Mouse (Mus musculus) heart, adult 10 weeks (tissue): Measurements from ENCODE around the gene Zcchc2. TPM values are rescaled to one million over a fixed set of nuclear protein-coding genes. Genes with fewer than 3 reads are reported as not detected.

Source experiments
- polyA plus RNA-seq: library from polyadenylated mRNA; stranded (reverse); fragments of 350-450 nt; fragmentation: Illumina TruSeq; extraction: RNeasy Lipid Tissue Mini Kit (QIAGEN cat#74804); gene quantifications from one replicate; pipeline ENCODE4 v1.2.3, GENCODE M21; 2014; ENCODE audit warnings: low read depth, low replicate concordance

Zcchc2 gene
- 9.4 TPM for polyA plus RNA-seq

DNA sequence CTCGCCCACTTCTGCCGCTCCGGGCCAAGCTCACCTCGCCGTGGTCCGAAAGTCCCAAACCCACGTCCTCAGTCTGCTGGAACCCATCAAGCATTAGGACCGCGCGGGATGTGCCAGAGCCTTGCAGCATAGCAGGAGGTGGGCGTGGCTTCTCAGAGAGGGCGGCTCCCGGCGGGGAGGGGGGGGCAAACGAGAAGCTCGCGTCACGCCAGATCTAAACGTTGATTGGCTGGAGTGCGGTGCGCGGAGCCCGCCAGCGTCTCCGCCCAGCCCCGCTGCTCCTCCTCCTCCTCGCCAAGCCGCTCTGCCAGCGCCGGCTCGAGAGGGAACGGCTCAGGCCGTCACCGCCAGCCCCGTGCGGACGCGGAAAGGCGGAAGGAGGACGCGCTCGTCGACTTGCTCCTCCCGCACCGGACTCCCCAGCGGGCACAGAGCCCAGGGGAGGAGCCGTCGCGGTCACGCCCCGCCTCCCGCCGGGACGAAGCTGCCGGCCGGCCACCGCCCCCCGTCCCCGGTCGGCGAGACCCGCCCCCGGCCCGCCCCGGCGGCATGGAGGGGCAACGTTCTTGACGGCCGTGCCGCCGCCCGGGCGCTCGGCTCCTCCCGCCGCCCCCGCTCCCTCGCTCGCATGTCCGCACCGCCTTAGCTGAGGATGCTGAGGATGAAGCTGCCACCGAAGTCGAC lies at the start of gene Zcchc2:
TSS of gene Zcchc2 (plus strand) at position 269 of the 684 bp plus-strand sequence.

Other genes starting within 250 kb of the Zcchc2 start
- gene Tnfrsf11a, start 209.7 kb upstream of the Zcchc2 start, polyA plus RNA-seq: 0.65 TPM
- 11.6 TPM for gene Phlpp1, start 181.3 kb downstream of the Zcchc2 start, polyA plus RNA-seq